Mouse (Mus musculus): Measurements from ENCODE around the gene Zfp704. TPM values are rescaled to one million over a fixed set of nuclear protein-coding genes. Genes with fewer than 3 reads are reported as not detected.

The Zfp704 gene
- polyA plus RNA-seq, 1 experiment from 2014 or later = 16.1 TPM

DNA sequence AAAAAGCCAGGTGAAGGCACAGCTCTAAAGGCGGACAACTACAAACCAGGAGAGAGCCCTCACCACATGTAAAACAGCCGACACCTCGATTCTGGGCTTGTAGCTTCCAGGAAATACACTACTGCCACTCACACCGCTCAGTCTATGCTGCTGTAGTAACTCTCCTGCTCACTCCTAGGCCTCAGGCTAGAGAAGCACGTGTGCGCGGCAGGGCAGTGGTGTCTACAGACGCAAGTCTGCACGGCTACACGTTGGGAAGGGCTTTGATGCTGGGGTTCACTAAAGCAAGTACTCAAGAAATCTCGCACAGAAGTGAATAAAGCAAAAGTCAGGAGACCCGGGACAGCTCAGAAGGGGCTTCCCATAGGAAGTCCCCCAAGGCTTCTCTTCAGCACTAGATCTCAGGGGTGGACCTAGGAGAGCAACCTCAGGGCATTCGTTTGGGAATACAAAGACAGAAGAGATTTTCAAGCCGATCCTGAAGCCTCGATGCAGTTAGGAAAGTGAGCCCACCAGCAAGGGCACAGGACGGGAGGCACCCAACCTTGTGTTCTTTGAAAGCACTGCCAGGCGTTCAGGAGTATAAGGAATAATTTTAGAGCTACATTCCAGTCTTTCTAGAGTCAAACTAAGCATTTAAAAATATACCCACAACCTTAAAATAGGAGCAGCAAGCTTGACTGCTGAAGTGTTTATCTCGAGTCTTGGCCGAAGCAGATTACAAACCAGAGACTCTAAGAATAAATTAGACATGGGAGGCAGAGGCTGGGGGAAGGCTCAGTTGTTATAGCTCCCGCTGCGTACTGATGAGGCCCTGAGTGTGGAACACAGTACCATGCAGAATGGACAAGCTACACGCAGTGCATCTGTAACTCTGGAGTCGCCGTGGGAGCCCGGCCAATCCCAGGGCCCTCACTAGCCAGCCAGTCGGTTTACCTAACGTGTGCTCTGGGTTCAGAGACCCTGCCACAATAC is 168.0 kb downstream of the Zfp704 start:
- Histone ChIP-seq H3K36me3 (peaks cover 14% of the 10 kb centered on the region), H3K4me2 (replicated peaks) (no peak overlapping the region), H3K27ac (replicated peaks) (no peak overlapping the region), H3K27me3 (no peaks in the 10 kb centered on the region), H3K9me3 (no peaks in the 10 kb centered on the region), H3K4me3 (no peak overlapping the region), H3K9ac (replicated peaks) (no peak overlapping the region), H3K4me1 (no peaks in the 10 kb centered on the region)
- ATAC-seq (replicated peaks) = no peak; the same call in 1 of the 2 replicates
- 91% methylated on average over 27 of the region's 27 CpGs for WGBS

DNA sequence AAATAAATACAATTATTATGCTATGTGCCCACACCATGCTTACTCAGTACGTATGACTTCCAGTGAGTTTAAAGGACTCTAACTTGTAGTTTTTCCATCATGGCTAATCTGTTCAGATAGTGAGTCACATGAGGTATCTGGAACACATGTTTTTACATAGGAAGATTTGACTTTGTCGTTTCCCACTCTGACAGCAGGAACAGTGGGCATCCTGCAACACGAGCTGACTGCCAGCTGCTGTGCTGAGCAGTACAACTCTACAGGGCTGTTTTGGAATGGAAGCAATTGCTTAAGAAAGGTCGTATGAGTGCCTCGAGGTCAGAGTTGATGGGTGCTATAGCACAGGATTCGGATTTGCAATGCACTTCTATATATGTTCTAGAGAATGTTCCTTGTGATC is 169.4 kb downstream of the Zfp704 start:
- Histone ChIP-seq H3K36me3 (peaks cover 10% of the 10 kb centered on the region), H3K27ac (replicated peaks) (no peak overlapping the region), H3K4me3 (no peak overlapping the region), H3K9ac (replicated peaks) (no peak overlapping the region), H3K9me3 (no peaks in the 10 kb centered on the region), H3K4me1 (no peaks in the 10 kb centered on the region), H3K27me3 (no peaks in the 10 kb centered on the region), H3K4me2 (replicated peaks) (no peak overlapping the region)
- WGBS = 88% methylated on average over 6 of the region's 6 CpGs
- ATAC-seq (replicated peaks) = no peak

DNA sequence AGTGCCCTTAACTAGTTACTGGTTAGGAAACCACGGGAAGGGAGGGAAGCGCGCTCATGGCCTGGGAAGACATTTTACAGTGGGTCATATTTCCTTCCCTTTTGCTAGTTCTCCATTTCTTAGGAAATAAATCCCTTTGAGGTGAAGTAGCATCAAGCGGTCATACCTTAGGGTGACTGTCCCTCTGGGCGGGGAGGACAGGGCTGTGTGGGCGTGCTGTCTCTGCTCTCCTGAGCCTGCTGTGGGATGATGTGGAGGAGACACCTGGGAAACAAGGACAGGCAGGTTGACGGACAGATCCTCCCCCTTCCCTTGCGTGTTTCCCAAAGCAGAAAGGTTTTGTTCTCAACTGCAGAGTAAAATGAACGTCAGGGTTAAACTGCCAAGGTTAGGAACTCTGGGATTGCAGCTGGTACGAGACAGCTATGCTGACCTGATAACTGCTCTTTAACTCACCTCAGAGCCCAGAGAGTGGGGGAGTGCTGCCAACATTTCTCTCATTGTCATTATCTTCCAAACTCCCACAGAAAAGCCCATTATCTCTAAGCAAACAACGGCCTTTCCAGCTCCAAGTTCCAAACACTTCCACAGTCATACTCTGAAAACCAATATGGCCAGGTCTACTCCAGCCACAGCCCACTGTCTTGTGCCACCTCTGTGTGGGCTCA is 170.1 kb downstream of the Zfp704 start:
- Histone ChIP-seq H3K4me1 (no peaks in the 10 kb centered on the region), H3K9ac (replicated peaks) (no peak overlapping the region), H3K9me3 (no peaks in the 10 kb centered on the region), H3K27ac (replicated peaks) (no peak overlapping the region), H3K4me3 (no peak overlapping the region), H3K4me2 (replicated peaks) (no peak overlapping the region), H3K36me3 (peaks cover 14% of the 10 kb centered on the region), H3K27me3 (no peaks in the 10 kb centered on the region)
- WGBS = 84% methylated on average over 11 of the region's 11 CpGs
- no peak for ATAC-seq (replicated peaks)

DNA sequence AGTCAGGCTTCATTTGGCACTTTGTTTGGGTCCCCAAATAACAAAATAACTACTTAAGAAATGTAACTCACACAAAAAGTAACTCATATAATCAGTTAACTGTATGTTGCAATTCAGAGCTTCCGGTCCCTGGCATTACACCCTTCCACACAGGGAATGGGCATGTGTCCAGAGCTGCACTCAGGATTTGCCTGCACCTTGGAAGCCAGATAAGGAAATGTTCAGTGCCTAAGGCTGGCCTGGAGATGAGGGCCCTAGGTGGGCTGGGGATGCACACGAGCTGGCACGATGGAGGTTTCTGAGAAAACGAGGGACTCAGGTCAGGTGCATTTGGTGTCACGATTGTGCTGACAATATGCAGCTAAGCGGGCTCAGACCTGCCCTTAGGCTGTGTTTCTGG is 173.6 kb downstream of the Zfp704 start:
- no peak for ATAC-seq (replicated peaks)
- Histone ChIP-seq H3K9ac (replicated peaks) (no peak overlapping the region), H3K27ac (replicated peaks) (no peak overlapping the region), H3K36me3 (peaks cover 15% of the 10 kb centered on the region), H3K27me3 (no peaks in the 10 kb centered on the region), H3K4me3 (no peak overlapping the region), H3K4me2 (replicated peaks) (no peak overlapping the region), H3K9me3 (no peaks in the 10 kb centered on the region), H3K4me1 (no peaks in the 10 kb centered on the region)
- WGBS = 75% methylated on average over 6 of the region's 6 CpGs

DNA sequence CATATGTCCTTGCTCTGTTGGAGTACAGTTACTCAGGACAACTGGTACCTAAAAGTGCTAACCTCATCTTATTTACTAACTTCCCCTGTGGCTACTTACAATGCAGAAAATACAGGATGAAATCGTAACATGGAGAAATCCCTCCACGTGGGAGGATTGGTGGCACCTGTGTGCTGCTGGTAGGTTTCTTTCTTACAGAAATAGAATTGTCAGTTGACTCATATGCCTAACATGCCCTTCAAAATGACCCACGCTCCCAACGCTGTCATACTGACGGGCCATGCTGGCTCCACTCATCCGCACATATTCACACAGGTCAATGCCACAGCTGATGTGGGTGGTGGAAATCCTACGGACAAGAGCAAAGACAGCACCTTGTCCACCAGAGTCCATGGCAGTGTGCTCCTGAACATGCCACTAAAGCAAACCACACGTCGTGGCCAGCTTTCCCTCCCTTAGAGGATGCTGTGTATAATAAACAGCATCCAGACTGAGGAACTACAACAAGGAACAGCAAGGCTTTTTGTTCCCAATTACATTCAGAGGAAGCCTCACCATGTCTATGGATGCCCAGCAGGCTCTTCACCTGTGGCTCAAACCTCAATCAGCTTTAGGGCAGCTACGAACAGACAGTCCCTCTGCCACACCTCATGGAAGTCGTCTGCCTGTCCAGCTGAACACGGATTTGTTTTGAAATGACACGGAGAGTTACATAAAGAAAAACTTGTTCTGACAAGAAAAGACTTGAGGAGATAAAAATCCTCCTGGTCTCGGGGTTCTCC is 175.3 kb downstream of the Zfp704 start:
- Histone ChIP-seq H3K9ac (replicated peaks) (no peak overlapping the region), H3K4me1 (no peaks in the 10 kb centered on the region), H3K9me3 (no peaks in the 10 kb centered on the region), H3K4me2 (replicated peaks) (no peak overlapping the region), H3K27ac (replicated peaks) (no peak overlapping the region), H3K4me3 (no peak overlapping the region), H3K36me3 (peaks cover 15% of the 10 kb centered on the region), H3K27me3 (no peaks in the 10 kb centered on the region)
- ATAC-seq (replicated peaks) = no peak
- WGBS = 94% methylated on average over 14 of the region's 14 CpGs

DNA sequence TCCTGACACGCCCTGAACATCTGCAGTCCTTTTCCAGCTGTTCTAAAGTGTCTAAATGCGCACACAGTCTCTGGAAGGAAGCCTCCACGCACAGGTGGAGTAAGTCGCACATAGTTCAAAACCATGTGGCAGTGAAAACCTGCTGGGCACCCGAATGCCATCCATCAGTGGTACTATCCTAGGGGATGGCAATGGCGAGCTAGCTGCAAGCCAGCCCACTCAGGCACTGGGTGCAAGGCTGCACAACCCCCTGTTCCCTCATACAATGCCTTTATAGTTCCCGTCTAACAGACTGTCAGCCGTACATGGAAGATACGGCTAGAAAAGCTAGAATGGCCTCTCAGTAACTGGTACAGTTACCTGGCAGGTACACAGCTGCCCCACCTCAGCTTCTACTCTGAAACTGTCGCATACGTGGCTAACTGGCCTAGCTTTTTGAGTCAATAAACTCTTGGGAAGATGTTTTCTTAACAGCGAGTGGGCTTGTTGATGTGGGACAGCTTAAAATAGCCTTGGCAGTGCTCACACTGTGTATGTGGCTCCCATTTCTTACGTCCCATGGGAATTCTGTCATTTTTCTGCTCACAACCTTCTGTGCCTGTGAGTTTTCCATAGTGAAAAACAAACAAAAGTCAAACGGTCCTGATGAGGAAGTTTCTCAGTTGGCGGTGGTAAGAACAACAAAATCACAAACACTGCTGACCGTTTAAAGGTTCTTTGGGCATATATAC is 176.9 kb downstream of the Zfp704 start:
- Histone ChIP-seq H3K27me3 (no peaks in the 10 kb centered on the region), H3K27ac (replicated peaks) (no peak overlapping the region)

DNA sequence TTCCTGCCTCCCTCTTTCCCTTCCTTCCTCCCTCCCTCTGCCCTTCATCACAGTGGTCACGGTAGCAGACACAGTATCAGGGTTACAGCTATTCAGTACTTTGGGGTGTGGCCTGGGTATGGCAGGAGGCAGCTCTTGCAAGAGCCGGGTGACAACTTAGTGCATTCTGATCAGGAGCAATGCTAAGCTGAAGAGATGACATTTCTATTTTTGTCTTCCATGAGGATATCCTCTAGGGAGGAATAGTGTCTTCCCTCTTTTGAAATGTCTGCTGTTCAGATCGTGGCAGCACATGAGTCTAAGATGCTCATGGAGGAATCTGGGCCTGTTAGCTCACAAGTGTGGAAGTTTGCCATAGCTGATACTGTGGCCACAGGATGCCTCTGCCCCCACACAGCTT is 177.7 kb downstream of the Zfp704 start:
- H3K4me1 ChIP-seq = no peaks in the 10 kb centered on the region
- no peaks in the 10 kb centered on the region for H3K9me3 ChIP-seq
- no peaks in the 10 kb centered on the region for H3K27me3 ChIP-seq
- H3K4me3 ChIP-seq = no peak overlapping the region
- H3K4me2 ChIP-seq (replicated peaks) = no peak overlapping the region
- ATAC-seq (replicated peaks) = no peak
- H3K27ac ChIP-seq (replicated peaks) = no peak overlapping the region
- WGBS = 70% methylated on average over 3 of the region's 3 CpGs
- peaks cover 9% of the 10 kb centered on the region; the same call in 1 of the 2 replicates for H3K36me3 ChIP-seq
- no peak overlapping the region for H3K9ac ChIP-seq (replicated peaks)

More for the DNA sequence above, 176.9 kb downstream of the Zfp704 start:
- H3K4me2 ChIP-seq (replicated peaks) = no peak overlapping the region
- no peak for ATAC-seq (replicated peaks)
- H3K36me3 ChIP-seq = peaks cover 13% of the 10 kb centered on the region
- WGBS = 92% methylated on average over 16 of the region's 16 CpGs
- H3K9ac ChIP-seq (replicated peaks) = no peak overlapping the region
- H3K4me1 ChIP-seq = no peaks in the 10 kb centered on the region
- H3K9me3 ChIP-seq = no peaks in the 10 kb centered on the region
- H3K4me3 ChIP-seq = no peak overlapping the region

DNA sequence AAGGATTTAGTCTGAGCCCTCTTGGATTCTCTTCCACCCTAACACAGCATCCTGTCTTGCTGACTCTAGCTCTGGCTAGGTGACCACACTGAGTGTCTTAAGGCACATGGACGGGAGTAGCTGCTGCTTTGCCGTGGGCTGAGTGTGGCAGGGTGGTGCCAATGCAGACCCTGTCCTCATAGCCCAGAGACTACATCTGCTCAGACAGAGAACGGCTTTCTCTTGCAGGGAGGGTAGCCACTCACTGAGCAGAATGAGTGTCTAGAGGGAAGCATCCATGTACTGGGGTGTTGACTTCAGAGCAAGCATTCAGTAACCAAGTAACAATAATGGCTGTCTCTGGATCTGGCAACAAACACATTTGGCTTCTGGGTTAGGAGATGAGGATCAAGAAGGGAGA is 179.9 kb downstream of the Zfp704 start:
- no peaks in the 10 kb centered on the region for H3K9me3 ChIP-seq
- 92% methylated on average over 3 of the region's 3 CpGs for WGBS
- H3K4me2 ChIP-seq (replicated peaks) = no peak overlapping the region
- no peaks in the 10 kb centered on the region for H3K4me1 ChIP-seq
- no peak overlapping the region for H3K9ac ChIP-seq (replicated peaks)
- no peak overlapping the region for H3K27ac ChIP-seq (replicated peaks)
- H3K36me3 ChIP-seq = 0 out of 2 replicates have a peak, but pooled peaks cover 4% of the 10 kb centered on the region
- H3K27me3 ChIP-seq = no peaks in the 10 kb centered on the region
- ATAC-seq (replicated peaks) = no peak
- H3K4me3 ChIP-seq = no peak overlapping the region

DNA sequence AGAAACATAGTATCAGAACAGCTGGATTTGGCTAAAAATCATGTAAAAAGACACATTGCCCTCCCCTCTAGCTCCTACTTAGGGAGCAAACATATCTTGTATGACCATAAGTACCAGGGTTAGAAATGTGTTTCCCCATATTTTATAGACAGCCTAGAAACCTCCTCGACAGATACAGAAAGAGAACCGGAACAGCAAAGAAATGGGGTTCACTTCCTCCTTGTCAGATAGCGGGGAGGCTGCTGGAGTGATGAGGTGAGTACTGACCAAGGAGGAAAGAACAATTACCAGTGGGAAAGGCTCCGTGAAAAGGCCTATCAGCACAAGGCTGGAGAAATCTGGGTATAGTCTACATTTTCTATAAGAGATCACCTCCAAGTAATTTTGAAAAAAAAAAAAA is 182.1 kb downstream of the Zfp704 start:
- no peaks in the 10 kb centered on the region for H3K27me3 ChIP-seq
- WGBS = 91% methylated on average over 4 of the region's 4 CpGs
- no peak overlapping the region for H3K4me3 ChIP-seq
- no peak overlapping the region for H3K27ac ChIP-seq (replicated peaks)
- no peaks in the 10 kb centered on the region for H3K4me1 ChIP-seq
- no peak overlapping the region for H3K4me2 ChIP-seq (replicated peaks)
- H3K9me3 ChIP-seq = no peaks in the 10 kb centered on the region
- H3K9ac ChIP-seq (replicated peaks) = no peak overlapping the region
- no peaks in the 10 kb centered on the region for H3K36me3 ChIP-seq
- ATAC-seq (replicated peaks) = no peak

DNA sequence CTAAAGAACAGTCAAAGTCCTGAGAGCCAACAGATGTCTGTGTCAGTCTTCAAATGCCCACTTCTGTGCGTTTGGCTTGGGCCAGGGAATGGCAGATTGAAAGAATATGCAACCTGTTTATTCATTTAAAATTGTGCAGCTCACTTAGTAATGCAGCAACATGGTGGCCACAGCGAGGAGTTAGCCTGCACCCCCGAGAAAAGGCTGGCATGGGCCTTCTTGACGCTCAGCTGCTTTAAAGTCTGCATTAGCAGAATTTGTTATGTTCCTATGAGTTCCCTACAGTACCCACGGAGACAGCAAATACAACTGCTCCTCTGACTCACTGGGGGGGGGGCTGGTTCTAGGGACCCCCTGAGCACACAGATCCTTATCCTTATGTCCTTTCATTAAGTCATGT is 184.2 kb downstream of the Zfp704 start:
- no peak overlapping the region for H3K27ac ChIP-seq (replicated peaks)
- H3K9ac ChIP-seq (replicated peaks) = no peak overlapping the region
- 89% methylated on average over 5 of the region's 5 CpGs for WGBS
- no peaks in the 10 kb centered on the region for H3K9me3 ChIP-seq
- no peak overlapping the region for H3K4me2 ChIP-seq (replicated peaks)
- no peaks in the 10 kb centered on the region for H3K4me1 ChIP-seq
- no peak for ATAC-seq (replicated peaks)
- no peak overlapping the region for H3K4me3 ChIP-seq
- no peaks in the 10 kb centered on the region for H3K27me3 ChIP-seq
- no peaks in the 10 kb centered on the region for H3K36me3 ChIP-seq

DNA sequence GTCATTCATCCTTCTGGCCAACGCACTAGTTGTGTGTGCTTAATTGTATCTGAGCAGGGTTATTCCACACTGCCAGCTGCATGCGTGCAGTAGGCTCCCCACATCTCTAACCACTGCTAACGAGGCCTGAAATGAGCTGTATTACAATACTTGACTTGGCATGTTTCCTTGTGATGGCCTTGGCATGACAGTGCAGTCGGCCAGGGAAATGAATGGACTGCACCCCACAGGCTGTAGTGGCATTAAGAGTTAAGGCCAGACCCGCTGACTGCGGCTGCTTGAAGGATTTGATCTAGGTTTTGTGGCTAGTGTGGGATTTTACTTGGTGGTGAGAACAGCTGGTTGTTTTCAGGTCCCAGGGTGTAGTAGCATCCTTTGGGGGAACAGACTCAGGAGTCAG is 185.2 kb downstream of the Zfp704 start:
- no peak overlapping the region for H3K4me2 ChIP-seq (replicated peaks)
- no peaks in the 10 kb centered on the region for H3K4me1 ChIP-seq
- no peaks in the 10 kb centered on the region for H3K27me3 ChIP-seq
- ATAC-seq (replicated peaks) = no peak
- no peak overlapping the region for H3K9ac ChIP-seq (replicated peaks)
- no peak overlapping the region for H3K4me3 ChIP-seq
- H3K27ac ChIP-seq (replicated peaks) = no peak overlapping the region
- 61% methylated on average over 6 of the region's 6 CpGs for WGBS
- no peaks in the 10 kb centered on the region for H3K36me3 ChIP-seq
- no peaks in the 10 kb centered on the region for H3K9me3 ChIP-seq
